Mouse (Mus musculus) forebrain, embryonic 14.5 days (tissue): ENCODE results near the gene Ptgdr. TPM values are rescaled to one million over a fixed set of nuclear protein-coding genes. Genes with fewer than 3 reads are reported as not detected.
"Not testable (repeated sequence)": the region's sequence is repeated elsewhere in the genome, so short reads cannot be mapped to it uniquely, and the experiment has no call there.

Experiments
- ATAC-seq: fragments of 200-750 bp; cut with Nextera tagmentation; 2 replicates; pipeline ENCODE4 v1.8.0; 2017; ENCODE audit warnings: mild to moderate bottlenecking, moderate library complexity
- DNase-seq: peaks from one replicate; pipeline ENCODE4 v3.0.0-alpha.2; 2015; ENCODE audit warnings: low spot score
- H3K27ac ChIP-seq: fragments of 300-500 bp; sonication (generic); 2 replicates; pipeline ENCODE4 v1.5.1; 2014; ENCODE audit warnings: low read depth, mild to moderate bottlenecking, control low read depth, low read length, moderate library complexity
- H3K27me3 ChIP-seq: fragments of 300-500 bp; sonication (generic); replicated peaks from 2 replicates; pipeline ENCODE4 v1.6.1; 2014; ENCODE audit warnings: low read length, control low read depth, mixed read lengths; ENCODE audit not compliant: control insufficient read depth, insufficient read depth
- H3K36me3 ChIP-seq: fragments of 300-500 bp; sonication (generic); 2 replicates; pipeline ENCODE4 v1.6.1; 2014; ENCODE audit warnings: low read length, control low read depth; ENCODE audit not compliant: control insufficient read depth, insufficient read depth
- H3K4me1 ChIP-seq: fragments of 300-500 bp; sonication (generic); 2 replicates; pipeline ENCODE4 v1.6.1; 2014; ENCODE audit warnings: antibody characterized with exemption, low read length, control low read depth; ENCODE audit not compliant: control insufficient read depth, insufficient read depth
- H3K4me2 ChIP-seq: fragments of 300-500 bp; sonication (generic); 2 replicates; pipeline ENCODE4 v1.6.1; 2014; ENCODE audit warnings: mild to moderate bottlenecking, control low read depth, low read length
- H3K4me3 ChIP-seq: fragments of 300-500 bp; sonication (generic); 2 replicates; pipeline ENCODE4 v1.5.1; 2014; ENCODE audit warnings: low read depth, low read length, control low read depth
- H3K9ac ChIP-seq: fragments of 300-500 bp; sonication (generic); 2 replicates; pipeline ENCODE4 v1.6.1; 2014; ENCODE audit warnings: mild to moderate bottlenecking, low read length, control low read depth, moderate library complexity
- H3K9me3 ChIP-seq: fragments of 300-500 bp; sonication (generic); replicated peaks from 2 replicates; pipeline ENCODE4 v1.6.1; 2016; ENCODE audit warnings: low read length, control low read depth, mixed read lengths; ENCODE audit not compliant: control insufficient read depth
- WGBS: fragments of 180-500 bp; shearing (Covaris S2); extraction: QIAGEN DNeasy Blood & Tissue Kit; methylation state at CpG from one replicate; pipeline ENCODE4 v1.1.7; 2014; 5-methylcytosine and 5-hydroxymethylcytosine counted together
- polyA plus RNA-seq: library from polyadenylated mRNA; unstranded; fragments of >200 nt; fragmentation: Nextera tagmentation; extraction: Ambion mirVana; gene quantifications from 2 replicates; pipeline ENCODE4 v1.2.1, GENCODE M21; 2014

Ptgdr gene
- polyA plus RNA-seq, 1 experiment from 2014 or later: 0.15 TPM

GRCm38 (mm10) chr14:44858372-44858771, 803 bp downstream of the Ptgdr start:
- whole genome bisulfite sequencing: 12% methylated on average over 12 of the region's 12 CpGs
- Histone ChIP-seq H3K9me3 (no peaks in the 10 kb centered on the region), H3K27me3 (peaks cover 17% of the 10 kb centered on the region), H3K4me2 (no peak overlapping the region; the same call in 1 of the 2 replicates), H3K4me1 (no peaks in the 10 kb centered on the region), H3K36me3 (no peaks in the 10 kb centered on the region), H3K4me3 (no peak overlapping the region), H3K27ac (no peak overlapping the region), H3K9ac (no peak overlapping the region)
- ATAC-seq (no peak), DNase-seq (no peak)

GRCm38 (mm10) chr14:44850637-44851036, 8.5 kb downstream of the Ptgdr start:
- not testable (repeated sequence) for H3K4me3 ChIP-seq, H3K4me2 ChIP-seq, H3K4me1 ChIP-seq, H3K36me3 ChIP-seq, H3K9ac ChIP-seq, H3K27me3 ChIP-seq, H3K9me3 ChIP-seq, H3K27ac ChIP-seq
- ATAC-seq: peak; percentile 66; the same call in 1 of the 2 replicates
- peak; percentile 30 for DNase-seq
- WGBS: 4% methylated on average over 3 of the region's 3 CpGs

GRCm38 (mm10) chr14:44847740-44848139, 11.4 kb downstream of the Ptgdr start:
- ATAC-seq (no peak), DNase-seq (no peak)
- no peaks in the 10 kb centered on the region for H3K4me1 ChIP-seq
- no peak overlapping the region for H3K27ac ChIP-seq
- no peak overlapping the region for H3K4me2 ChIP-seq
- no peak overlapping the region for H3K4me3 ChIP-seq
- no peaks in the 10 kb centered on the region for H3K36me3 ChIP-seq
- no peaks in the 10 kb centered on the region for H3K27me3 ChIP-seq
- H3K9ac ChIP-seq: no peak overlapping the region
- 88% methylated on average over 2 of the region's 2 CpGs for WGBS
- no peaks in the 10 kb centered on the region for H3K9me3 ChIP-seq

DNA sequence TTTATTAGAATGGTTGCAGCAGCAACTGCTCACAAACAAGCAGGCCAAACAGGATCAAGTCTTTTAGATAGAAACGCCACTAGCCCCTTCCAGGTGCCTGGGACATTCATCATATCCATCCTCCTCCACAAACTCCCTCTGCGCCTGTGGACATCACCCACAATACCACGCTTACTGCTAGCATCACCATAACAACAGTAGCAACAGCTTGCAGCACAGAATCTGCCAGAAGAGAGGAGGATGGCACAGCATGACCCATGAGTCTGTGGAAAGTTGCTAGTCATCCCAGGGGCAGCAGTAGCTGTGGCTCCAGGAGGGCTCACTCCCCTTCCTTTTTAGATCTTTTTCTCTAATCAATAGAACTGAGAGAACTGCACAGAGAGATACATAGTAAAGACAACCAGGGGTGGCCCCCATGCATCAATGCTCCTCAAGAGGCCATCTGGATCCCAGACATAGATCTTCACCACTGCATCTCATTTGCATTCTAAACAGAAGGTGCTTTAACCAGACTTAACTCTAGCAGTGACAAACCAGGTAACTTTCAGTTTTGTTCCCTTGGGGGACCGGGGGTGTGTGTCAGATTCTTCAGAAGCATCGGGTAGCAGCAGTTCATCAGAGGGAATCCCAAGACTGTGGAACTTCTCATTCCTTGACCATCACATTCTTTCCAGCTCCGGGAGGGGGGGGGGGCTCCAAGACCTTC, 12.5 kb downstream of the Ptgdr start:
- H3K36me3 ChIP-seq: no peaks in the 10 kb centered on the region
- 79% methylated on average over 6 of the region's 6 CpGs for WGBS

DNA sequence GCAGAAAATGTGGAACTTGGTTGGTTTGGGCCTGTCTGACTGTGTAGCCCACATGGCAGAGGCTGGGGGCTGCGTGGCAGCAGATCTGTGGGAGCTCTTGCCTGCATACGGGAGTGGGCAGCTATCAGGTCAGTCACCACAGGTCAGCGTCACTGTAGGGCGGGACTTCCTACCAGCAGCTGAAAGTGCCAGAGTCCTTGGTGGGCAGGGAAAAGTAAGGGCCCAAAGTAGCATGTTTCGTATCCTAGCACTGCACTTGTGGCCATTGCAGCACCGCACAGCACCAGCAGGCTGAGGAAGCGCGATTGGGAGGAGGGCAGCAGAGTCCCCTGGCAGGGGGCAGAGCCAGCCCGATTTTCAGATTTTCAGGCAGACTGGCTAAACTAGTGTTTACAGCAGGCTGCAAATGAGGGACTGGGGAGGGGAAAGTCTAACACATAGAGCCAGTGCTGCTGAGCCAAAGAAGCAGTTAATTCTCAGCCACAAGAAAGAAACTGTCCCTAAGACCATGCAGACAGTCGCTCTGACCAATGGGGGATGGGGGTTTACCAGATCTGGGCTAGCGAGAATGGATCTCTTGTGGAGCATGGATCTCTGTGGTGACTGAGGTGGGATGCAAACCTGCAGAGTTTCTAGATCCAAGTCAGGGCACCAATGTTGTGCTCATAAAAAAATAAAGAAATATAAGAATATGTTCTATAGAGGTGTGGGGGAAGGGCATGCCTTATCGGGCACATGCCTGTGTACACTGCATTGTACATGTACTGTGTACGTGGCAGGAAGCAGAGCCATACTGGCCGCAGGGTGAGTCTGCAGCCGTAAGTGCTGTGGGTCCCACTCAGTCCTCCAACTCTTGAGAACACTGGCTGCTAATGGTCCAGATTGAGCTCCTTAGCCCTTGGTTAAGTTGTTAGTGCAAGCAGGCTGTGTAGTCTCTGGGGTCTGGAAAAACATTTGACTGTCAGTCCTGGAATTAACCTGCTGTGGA, 15.1 kb downstream of the Ptgdr start:
- H3K9me3 ChIP-seq: no peaks in the 10 kb centered on the region
- peak overlapping the region; percentile 33 for H3K4me2 ChIP-seq
- H3K36me3 ChIP-seq: no peaks in the 10 kb centered on the region
- DNase-seq (no peak), ATAC-seq (peak; percentile 26; the same call in 1 of the 2 replicates)
- H3K27me3 ChIP-seq: no peaks in the 10 kb centered on the region
- H3K4me3 ChIP-seq: no peak overlapping the region; the same call in 1 of the 2 replicates
- H3K27ac ChIP-seq: no peak overlapping the region
- no peaks in the 10 kb centered on the region for H3K4me1 ChIP-seq
- H3K9ac ChIP-seq: no peak overlapping the region
- WGBS: 39% methylated on average over 15 of the region's 15 CpGs

More for the DNA sequence above, 12.5 kb downstream of the Ptgdr start:
- H3K27me3 ChIP-seq: no peaks in the 10 kb centered on the region
- H3K4me2 ChIP-seq: no peak overlapping the region
- no peak overlapping the region for H3K27ac ChIP-seq
- H3K4me1 ChIP-seq: no peaks in the 10 kb centered on the region
- no peak overlapping the region for H3K4me3 ChIP-seq
- H3K9me3 ChIP-seq: no peaks in the 10 kb centered on the region
- DNase-seq: no peak
- H3K9ac ChIP-seq: no peak overlapping the region
- ATAC-seq: no peak

GRCm38 (mm10) chr14:44838685-44839084, 20.5 kb downstream of the Ptgdr start:
- 58% methylated on average over 1 of the region's 1 CpGs for WGBS
- H3K27me3 ChIP-seq: no peaks in the 10 kb centered on the region
- no peak for ATAC-seq

DNA sequence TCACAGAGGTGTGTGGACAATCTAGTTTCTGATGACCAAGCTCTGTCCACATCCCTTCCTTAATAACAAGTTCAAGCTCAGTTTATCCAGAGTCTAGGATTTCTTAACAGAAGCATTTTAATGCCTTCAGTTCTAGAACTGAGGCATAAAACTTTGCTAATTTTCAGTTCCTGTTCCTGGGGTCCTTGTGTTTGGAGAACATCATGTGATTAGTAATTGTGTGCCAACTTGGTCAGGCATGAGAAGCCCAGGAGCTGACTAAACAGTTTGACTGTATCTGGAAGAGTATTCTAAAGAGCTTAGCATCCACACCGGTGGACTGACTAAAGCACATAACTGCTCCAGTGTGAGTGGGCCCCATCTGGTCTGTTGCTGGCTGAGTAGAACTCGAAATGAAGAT, 24.0 kb downstream of the Ptgdr start:
- H3K9me3 ChIP-seq: no peaks in the 10 kb centered on the region
- H3K4me1 ChIP-seq: no peaks in the 10 kb centered on the region
- no peak overlapping the region for H3K27ac ChIP-seq
- no peak overlapping the region for H3K4me3 ChIP-seq
- ATAC-seq: no peak
- no peak overlapping the region for H3K4me2 ChIP-seq
- 77% methylated on average over 2 of the region's 2 CpGs for WGBS
- H3K27me3 ChIP-seq: no peaks in the 10 kb centered on the region
- H3K9ac ChIP-seq: no peak overlapping the region
- no peaks in the 10 kb centered on the region for H3K36me3 ChIP-seq
- no peak for DNase-seq

More at GRCm38 (mm10) chr14:44838685-44839084, 20.5 kb downstream of the Ptgdr start:
- DNase-seq: no peak
- H3K36me3 ChIP-seq: no peaks in the 10 kb centered on the region
- H3K4me1 ChIP-seq: no peaks in the 10 kb centered on the region
- no peaks in the 10 kb centered on the region for H3K9me3 ChIP-seq
- no peak overlapping the region for H3K4me2 ChIP-seq
- H3K4me3 ChIP-seq: no peak overlapping the region
- H3K9ac ChIP-seq: no peak overlapping the region
- no peak overlapping the region for H3K27ac ChIP-seq

GRCm38 (mm10) chr14:44834134-44834533, 25.0 kb downstream of the Ptgdr start:
- not testable (repeated sequence) for H3K4me3 ChIP-seq, H3K27me3 ChIP-seq, H3K9ac ChIP-seq, H3K4me2 ChIP-seq, H3K4me1 ChIP-seq, H3K36me3 ChIP-seq, H3K9me3 ChIP-seq, H3K27ac ChIP-seq
- WGBS: 9% methylated on average over 3 of the region's 3 CpGs
- DNase-seq: peak; percentile 50
- ATAC-seq: peak; percentile 52; the same call in 1 of the 2 replicates
